Mouse (Mus musculus): ENCODE results near the gene Gm815.

DNA sequence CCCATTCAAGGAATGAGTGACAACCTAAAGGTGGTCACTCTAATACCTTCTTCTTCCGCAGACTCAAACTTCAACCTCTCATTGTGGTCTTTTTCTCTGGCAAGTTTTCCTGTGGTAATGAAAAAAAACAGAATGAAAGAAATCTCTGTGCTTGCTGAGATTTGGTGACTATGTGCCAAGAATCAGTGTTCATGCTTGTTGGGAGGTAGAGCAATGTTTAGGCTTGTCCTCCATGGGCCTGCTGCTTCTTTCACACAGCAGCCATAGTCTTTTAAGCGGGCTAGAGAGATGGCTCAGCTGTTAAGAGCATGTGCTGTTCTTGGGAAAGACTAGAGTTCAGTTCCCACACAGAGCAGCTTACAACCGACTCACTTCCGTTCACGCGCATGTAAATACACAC lies 41.8 kb upstream of the Gm815 start:
- TF ChIP-seq CTCF (IDR thresholded peaks at IDR 0.05; ENCODE audit: low read depth, low read length) (no peak), POLR2AphosphoS5 (IDR thresholded peaks at IDR 0.05; ENCODE audit: insufficient replicate concordance, low read depth, low read length) (no peak), GATA1 (IDR thresholded peaks at IDR 0.05; ENCODE audit: borderline replicate concordance, low read length) (no peak), TAL1 (conservative IDR thresholded peaks at IDR 0.05; ENCODE audit: low read depth, low read length) (no peak)
